Mouse (Mus musculus): Measurements from ENCODE around the gene Bcl2l13.
A peak's percentile ranks its signal among the peaks of the same experiment; 100 is the strongest.
"Not testable (repeated sequence)": the region's sequence is repeated elsewhere in the genome, so short reads cannot be mapped to it uniquely, and the experiment has no call there.

Gene Bcl2l13

GRCm38 (mm10) chr6:120901776-120902645 is 66.0 kb downstream of the Bcl2l13 start:
- DNase-seq (ENCODE audit: low read depth, low spot score), result no peak

- peak; percentile 32 for DNase-seq (ENCODE audit: low read depth, low spot score)
Observed at GRCm38 (mm10) chr6:120903450-120903912, 67.5 kb downstream of the Bcl2l13 start.

GRCm38 (mm10) chr6:120903961-120904360 is 67.9 kb downstream of the Bcl2l13 start:
- DNase-seq (ENCODE audit: low read depth, low spot score), result no peak

GRCm38 (mm10) chr6:120905111-120905510 is 69.1 kb downstream of the Bcl2l13 start:
- no peak for DNase-seq (ENCODE audit: low read depth, low spot score)

- DNase-seq (ENCODE audit: low read depth, low spot score), result no peak
Observed at GRCm38 (mm10) chr6:120906521-120906920, 70.5 kb downstream of the Bcl2l13 start.

GRCm38 (mm10) chr6:120907876-120908597 is 72.0 kb downstream of the Bcl2l13 start:
- DNase-seq (ENCODE audit: low read depth, low spot score), result not testable (repeated sequence)

GRCm38 (mm10) chr6:120909501-120909900 is 73.5 kb downstream of the Bcl2l13 start:
- no peak for DNase-seq (ENCODE audit: low read depth, low spot score)

- DNase-seq (ENCODE audit: low read depth, low spot score), result no peak
Observed at GRCm38 (mm10) chr6:120911213-120912007, 75.4 kb downstream of the Bcl2l13 start.

- DNase-seq (ENCODE audit: low read depth, low spot score), result no peak
Observed at GRCm38 (mm10) chr6:120912931-120913330, 76.9 kb downstream of the Bcl2l13 start.

GRCm38 (mm10) chr6:120913783-120914182 is 77.8 kb downstream of the Bcl2l13 start:
- DNase-seq (ENCODE audit: low read depth, low spot score), result no peak

GRCm38 (mm10) chr6:120914533-120914910 is 78.5 kb downstream of the Bcl2l13 start:
- DNase-seq (ENCODE audit: low read depth, low spot score), result no peak

- DNase-seq (ENCODE audit: low read depth, low spot score), result peak; percentile 19
Observed at GRCm38 (mm10) chr6:120914911-120915648, 79.1 kb downstream of the Bcl2l13 start.

- DNase-seq (ENCODE audit: low read depth, low spot score), result peak; percentile 6
Observed at GRCm38 (mm10) chr6:120915649-120915975, 79.6 kb downstream of the Bcl2l13 start.

- peak; percentile 85 for DNase-seq (ENCODE audit: low read depth, low spot score)
Observed at GRCm38 (mm10) chr6:120916074-120916971, 80.3 kb downstream of the Bcl2l13 start, which contains the start of gene Bid. Gene Bid, minus strand, starts transcription at chr6:120916853.

GRCm38 (mm10) chr6:120916972-120917881 is 81.2 kb downstream of the Bcl2l13 start:
- not testable (repeated sequence) for DNase-seq (ENCODE audit: low read depth, low spot score)

GRCm38 (mm10) chr6:120917975-120918374 is 82.0 kb downstream of the Bcl2l13 start:
- DNase-seq (ENCODE audit: low read depth, low spot score), result no peak

- DNase-seq (ENCODE audit: low read depth, low spot score), result not testable (repeated sequence)
Observed at GRCm38 (mm10) chr6:120924791-120925321, 88.8 kb downstream of the Bcl2l13 start.

GRCm38 (mm10) chr6:120926880-120927279 is 90.9 kb downstream of the Bcl2l13 start:
- DNase-seq (ENCODE audit: low read depth, low spot score), result no peak

- DNase-seq (ENCODE audit: low read depth, low spot score), result no peak
Observed at GRCm38 (mm10) chr6:120927765-120928164, 91.8 kb downstream of the Bcl2l13 start.

Data from mesoderm, embryonic 11.5 days (tissue).